Mouse (Mus musculus): ENCODE data around the gene Adarb1.

Adarb1 gene

GRCm38 (mm10) chr10:77267027-77267426 lies 151.0 kb downstream of the Adarb1 start:
- DNase-seq (ENCODE audit: inconsistent ontology term), result no peak

- DNase-seq (ENCODE audit: inconsistent ontology term), result no peak
Measured at GRCm38 (mm10) chr10:77266281-77266680, 151.8 kb downstream of the Adarb1 start.

GRCm38 (mm10) chr10:77260166-77260875 lies 157.7 kb downstream of the Adarb1 start:
- no peak for DNase-seq (ENCODE audit: inconsistent ontology term)

- DNase-seq (ENCODE audit: inconsistent ontology term), result peak; percentile 99
Measured at GRCm38 (mm10) chr10:77258704-77259621, 159.1 kb downstream of the Adarb1 start, which contains the start of gene Pofut2. Gene Pofut2 (plus strand): TSS chr10:77259218.

GRCm38 (mm10) chr10:77258041-77258590 lies 160.0 kb downstream of the Adarb1 start:
- DNase-seq (ENCODE audit: inconsistent ontology term), result no peak

GRCm38 (mm10) chr10:77255676-77256075 lies 162.4 kb downstream of the Adarb1 start:
- DNase-seq (ENCODE audit: inconsistent ontology term), result peak; percentile 43

GRCm38 (mm10) chr10:77255231-77255630 lies 162.8 kb downstream of the Adarb1 start:
- no peak for DNase-seq (ENCODE audit: inconsistent ontology term)

- peak; percentile 78 for DNase-seq (ENCODE audit: inconsistent ontology term)
Measured at GRCm38 (mm10) chr10:77252790-77253189, 165.3 kb downstream of the Adarb1 start.

- DNase-seq (ENCODE audit: inconsistent ontology term), result peak; percentile 97
Measured at GRCm38 (mm10) chr10:77251784-77252539, 166.1 kb downstream of the Adarb1 start.

- DNase-seq (ENCODE audit: inconsistent ontology term), result peak; percentile 56
Measured at GRCm38 (mm10) chr10:77251223-77251783, 166.8 kb downstream of the Adarb1 start.

- no peak for DNase-seq (ENCODE audit: inconsistent ontology term)
Measured at GRCm38 (mm10) chr10:77247707-77248106, 170.4 kb downstream of the Adarb1 start.

GRCm38 (mm10) chr10:77247048-77247447 lies 171.0 kb downstream of the Adarb1 start:
- DNase-seq (ENCODE audit: inconsistent ontology term), result no peak

GRCm38 (mm10) chr10:77244777-77245176 lies 173.3 kb downstream of the Adarb1 start:
- no peak for DNase-seq (ENCODE audit: inconsistent ontology term)

GRCm38 (mm10) chr10:77243572-77244161 lies 174.4 kb downstream of the Adarb1 start:
- DNase-seq (ENCODE audit: inconsistent ontology term), result peak; percentile 94

- DNase-seq (ENCODE audit: inconsistent ontology term), result no peak
Measured at GRCm38 (mm10) chr10:77242871-77243270, 175.2 kb downstream of the Adarb1 start.

GRCm38 (mm10) chr10:77242396-77242795 lies 175.7 kb downstream of the Adarb1 start:
- DNase-seq (ENCODE audit: inconsistent ontology term), result no peak

GRCm38 (mm10) chr10:77240764-77241163 lies 177.3 kb downstream of the Adarb1 start:
- no peak for DNase-seq (ENCODE audit: inconsistent ontology term)

All from Muller cell, postnatal 12 days (primary cell).